Mouse (Mus musculus): ENCODE data around the gene Txnrd2.

Gene Txnrd2

DNA sequence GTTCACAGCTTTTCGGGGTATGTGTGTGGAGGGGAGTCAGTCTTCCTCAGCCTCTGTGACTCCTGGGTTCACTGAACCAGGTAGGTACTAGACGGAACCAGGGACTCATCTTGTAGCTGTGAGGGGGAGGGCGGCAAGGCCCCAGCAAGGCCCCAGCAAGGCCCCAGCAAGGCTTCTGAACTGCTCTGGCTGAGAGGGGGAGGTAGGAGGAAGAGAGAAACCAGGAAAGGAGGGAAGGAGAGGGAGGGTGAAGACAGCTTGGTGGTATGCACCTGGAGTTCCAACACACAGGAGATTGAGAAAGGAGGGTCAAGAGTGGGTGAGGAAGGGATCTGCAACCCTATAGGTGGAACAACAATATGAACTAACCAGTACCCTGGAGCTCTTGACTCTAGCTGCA lies 9.3 kb upstream of the Txnrd2 start:
- no peak for DNase-seq (ENCODE audit: low spot score in 2 of 2)

GRCm38 (mm10) chr16:18417491-18417890 lies 8.7 kb upstream of the Txnrd2 start:
- no peak for DNase-seq (ENCODE audit: low spot score in 2 of 2)

DNA sequence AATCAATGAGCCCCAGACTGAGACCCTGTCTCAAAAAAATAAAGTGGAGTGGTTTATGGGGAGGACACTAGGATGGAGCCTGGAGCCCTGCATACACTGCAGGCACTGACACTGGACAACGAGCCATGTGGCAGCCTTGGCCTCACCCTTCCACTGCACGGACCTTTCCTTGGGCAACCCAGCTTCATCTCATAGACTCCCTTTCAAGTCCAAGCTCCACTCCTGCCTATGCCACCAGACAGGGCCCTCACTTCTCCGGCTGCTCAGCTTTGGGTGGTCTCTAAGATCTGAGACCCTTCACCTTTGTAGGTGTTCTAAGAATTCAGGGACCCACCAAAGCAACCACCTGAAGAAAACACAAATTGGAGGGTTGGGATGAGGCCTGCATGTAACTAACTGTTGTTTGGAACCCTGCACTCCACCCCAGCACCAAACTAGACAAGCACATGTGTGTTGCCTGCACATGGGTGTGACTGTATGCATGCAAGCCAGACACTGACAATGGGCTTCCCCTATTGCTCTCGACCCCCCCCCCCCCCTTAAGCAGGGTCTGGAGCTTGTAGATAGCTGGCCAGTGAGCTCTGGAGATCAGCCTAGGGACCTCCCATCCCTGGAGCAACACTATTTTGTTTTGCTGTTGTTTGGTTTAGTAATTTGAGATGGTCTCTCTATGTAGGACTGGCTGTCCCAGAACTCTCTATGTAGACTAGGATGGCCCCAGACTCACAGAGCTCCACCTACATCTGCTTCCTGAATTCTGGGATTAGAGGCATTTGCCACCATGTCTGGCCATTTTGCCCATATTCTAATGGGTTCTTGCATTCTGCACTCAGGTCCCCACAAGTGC lies 7.2 kb upstream of the Txnrd2 start:
- DNase-seq (ENCODE audit: low spot score in 2 of 2): peak in 1 of 2 experiments; percentile 61

- DNase-seq (ENCODE audit: low spot score in 2 of 2): no peak
These were observed 6.6 kb upstream of the Txnrd2 start for GRCm38 (mm10) chr16:18419603-18420026.

- no peak for DNase-seq (ENCODE audit: low spot score in 2 of 2)
These were observed 5.6 kb upstream of the Txnrd2 start for GRCm38 (mm10) chr16:18420571-18420970.

DNA sequence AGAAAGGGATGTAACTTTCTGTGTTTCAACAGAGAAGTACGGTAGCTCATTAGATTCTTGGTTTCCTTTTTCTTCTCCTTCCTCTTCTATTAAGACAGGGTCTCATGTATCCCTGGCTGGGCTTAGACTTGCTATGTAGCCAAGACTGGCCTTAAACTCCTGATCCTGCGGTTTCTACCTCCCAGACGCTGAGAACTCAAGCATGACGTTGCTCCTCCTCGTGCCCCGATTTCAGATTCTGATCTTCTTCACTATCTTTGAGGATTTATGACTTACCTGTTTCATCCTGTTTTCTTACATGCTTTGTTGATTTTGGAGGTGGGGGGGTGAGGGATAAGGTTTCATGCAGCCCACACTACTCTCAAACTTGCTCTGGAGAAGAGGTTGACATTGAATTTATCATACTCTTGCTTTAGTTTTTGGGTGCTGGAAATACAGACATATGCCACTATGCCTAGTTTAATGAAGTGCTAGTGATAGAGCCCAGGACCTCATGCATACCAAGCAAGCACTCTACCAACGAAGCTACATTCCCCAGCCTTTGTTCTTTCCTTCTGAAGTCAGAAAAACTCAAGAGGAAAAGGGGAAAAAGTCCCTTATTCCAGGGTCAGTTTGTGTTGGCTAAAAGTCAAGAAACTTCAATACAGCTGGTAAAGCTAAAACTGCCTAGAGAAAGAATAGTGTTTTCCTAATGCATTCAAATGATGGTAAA lies 2.8 kb upstream of the Txnrd2 start:
- no peak for DNase-seq (ENCODE audit: low spot score in 2 of 2)

DNA sequence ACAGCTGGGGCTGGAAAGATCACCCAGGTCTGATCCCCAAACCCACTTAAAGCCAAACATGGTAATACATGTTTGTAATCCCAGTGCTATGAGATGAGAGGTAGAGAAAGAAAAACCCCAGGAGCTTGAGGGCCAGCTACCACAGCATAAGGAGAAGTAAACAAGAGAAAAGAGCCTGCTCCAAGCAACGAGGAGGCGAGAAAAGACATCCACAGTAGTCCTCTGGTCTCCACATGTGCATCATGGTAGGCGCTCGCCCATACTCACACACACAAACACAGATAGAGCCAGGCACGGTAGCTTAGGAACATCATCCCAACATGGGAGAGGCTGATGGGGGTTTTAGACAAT lies 2.3 kb upstream of the Txnrd2 start:
- no peak for DNase-seq (ENCODE audit: low spot score in 2 of 2)

DNA sequence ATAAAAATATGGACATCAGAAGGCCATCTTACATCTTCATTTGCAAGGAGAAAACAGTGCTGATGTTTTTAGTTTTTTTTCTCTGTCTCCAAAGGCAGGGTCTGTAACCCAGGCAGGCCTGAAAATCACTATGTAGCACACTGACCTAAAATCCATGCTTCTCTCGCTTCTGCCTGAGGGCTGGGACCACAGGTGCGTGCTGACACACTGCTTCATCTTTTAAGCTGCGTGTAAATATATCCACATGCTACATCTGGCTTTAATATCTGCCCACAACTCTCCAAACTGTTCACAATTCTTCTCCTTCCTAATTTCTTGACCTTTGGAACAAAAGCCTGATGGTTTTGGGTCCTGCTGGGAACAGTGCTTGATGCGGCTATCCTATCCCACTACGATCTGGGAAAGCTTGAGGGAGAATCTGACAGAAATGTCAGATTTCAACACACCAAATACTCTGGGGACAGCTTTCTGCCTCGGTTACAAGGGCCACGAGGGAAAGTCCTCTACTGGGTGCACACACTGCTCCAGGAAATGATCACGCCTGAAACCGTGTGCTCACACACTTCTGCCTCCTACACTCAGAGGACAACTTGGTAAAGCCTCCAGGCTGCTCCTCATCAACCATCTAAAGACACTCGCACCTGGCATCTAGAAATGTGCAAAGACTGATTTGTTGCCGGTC lies 1.7 kb upstream of the Txnrd2 start:
- DNase-seq (ENCODE audit: low spot score in 2 of 2): peak in 1 of 2 experiments; percentile 60

DNA sequence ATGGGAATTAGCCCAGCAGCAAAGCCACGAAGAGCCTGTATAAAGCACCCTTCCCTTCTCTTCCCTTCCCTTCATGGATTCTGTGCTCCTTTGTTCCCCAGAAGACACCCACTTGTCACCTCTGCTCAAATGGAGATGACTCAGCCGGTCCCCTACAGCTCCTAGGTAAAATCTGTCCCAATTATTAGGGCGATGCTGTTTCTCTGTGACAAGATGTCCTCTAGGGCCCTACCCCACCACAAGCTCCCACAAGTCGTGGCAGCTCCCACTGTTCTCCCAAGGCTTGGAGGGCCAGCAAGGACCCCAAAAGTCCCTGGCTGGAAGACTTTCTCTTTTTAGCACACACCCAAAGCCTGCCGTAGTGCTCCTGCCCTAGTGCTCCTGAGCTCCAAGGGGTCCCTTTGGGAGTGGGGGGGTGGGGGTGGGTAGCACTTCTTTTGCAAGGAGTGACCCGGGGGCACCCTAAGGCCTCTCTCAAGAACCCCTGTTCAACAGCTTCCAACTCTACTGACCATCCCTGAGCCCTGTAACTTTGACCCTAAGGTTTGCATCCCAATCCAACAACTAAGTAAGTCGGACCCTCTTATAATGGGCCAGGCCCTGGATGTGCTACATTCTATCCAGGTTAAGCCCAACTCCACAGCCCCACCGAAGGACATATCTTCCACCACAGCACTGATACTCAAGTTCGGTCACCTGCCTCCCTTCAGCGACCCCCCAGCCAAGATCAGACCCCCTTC lies 539 bp upstream of the Txnrd2 start:
- DNase-seq (ENCODE audit: low spot score in 2 of 2): peak in 1 of 2 experiments; percentile 65

DNA sequence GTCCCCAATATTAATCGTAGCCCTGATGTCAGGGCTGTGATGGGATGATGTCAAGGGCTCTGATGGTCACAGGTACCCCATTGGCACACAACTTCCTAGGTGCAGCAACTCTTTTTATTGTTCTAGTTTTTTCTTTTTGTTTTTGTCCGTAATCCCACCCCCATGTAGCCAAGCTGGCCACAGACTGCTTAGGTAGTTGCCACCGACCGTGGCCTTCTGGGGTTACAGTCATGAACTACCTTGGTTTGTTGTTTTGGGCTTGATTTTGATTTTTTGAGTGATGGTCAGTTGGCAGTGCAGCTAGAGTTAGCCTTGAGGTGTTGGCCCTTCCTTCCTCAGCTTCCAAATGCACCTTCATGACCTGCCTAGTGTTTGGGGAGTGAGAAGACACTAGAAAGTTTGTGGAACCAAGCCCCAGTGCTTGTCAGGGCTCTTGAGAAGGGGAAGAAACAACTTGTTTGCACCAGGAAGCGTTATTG lies 657 bp downstream of the Txnrd2 start, which contains the start of gene Comt:
Gene Comt (minus strand): TSS at position 51 of the 479 bp plus-strand sequence.
- DNase-seq (ENCODE audit: low spot score in 2 of 2): peak in 1 of 2 experiments; percentile 61

GRCm38 (mm10) chr16:18428011-18428515 lies 1.9 kb downstream of the Txnrd2 start:
- DNase-seq (ENCODE audit: low spot score in 2 of 2): peak in 1 of 2 experiments; percentile 69

DNA sequence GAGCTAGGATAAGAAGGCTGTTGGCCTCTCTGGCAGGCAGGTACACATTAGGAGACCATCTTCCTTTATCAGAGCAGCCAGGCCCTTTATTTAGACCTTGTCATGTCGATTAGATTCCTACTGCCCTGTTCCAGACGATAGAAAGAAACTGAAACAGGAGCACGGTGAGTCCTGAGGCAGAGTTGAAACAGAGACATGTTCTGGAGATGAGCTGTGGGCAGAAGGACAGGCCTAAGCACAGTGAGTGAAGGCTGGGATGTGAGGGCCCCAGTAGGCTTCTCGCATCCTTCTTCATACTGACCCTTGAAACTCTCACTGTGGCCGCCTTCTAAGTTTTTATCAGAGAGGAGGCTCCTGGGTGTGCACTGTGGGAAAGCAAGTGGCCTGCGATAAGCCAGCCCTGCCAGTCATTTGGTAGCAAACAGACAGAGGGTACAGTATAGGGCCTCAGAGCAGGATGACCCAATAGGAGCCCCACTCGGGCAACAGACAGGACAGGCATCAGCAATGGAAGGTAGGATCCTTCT lies 2.4 kb downstream of the Txnrd2 start:
- peak; percentile 79 to 85 for DNase-seq (ENCODE audit: low spot score in 2 of 2)

DNA sequence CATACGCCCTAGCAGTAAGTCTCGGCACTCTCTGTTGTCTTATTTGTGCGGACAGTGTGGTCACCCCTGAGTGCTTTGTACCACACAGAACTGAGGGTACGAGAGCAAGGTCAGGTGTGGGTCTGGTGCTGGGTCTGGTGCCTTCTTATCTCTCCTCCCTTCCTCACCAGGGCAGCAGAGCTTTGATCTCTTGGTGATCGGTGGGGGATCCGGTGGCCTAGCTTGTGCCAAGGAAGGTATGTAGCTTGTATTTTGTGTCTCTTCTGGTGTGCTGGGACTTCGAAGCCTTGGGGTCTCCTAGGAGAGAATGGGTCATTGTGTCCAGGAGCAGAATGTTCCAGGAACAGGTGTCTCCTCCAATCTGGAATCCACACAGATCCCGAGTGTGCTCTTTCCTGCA lies 3.5 kb downstream of the Txnrd2 start:
- peak in 1 of 2 experiments; percentile 71 for DNase-seq (ENCODE audit: low spot score in 2 of 2)

GRCm38 (mm10) chr16:18430641-18431212 lies 4.5 kb downstream of the Txnrd2 start:
- no peak for DNase-seq (ENCODE audit: low spot score in 2 of 2)

- DNase-seq (ENCODE audit: low spot score in 2 of 2): no peak
These were observed 7.2 kb downstream of the Txnrd2 start for GRCm38 (mm10) chr16:18433341-18433920.

GRCm38 (mm10) chr16:18436128-18436527 lies 9.9 kb downstream of the Txnrd2 start:
- no peak for DNase-seq (ENCODE audit: low spot score in 2 of 2)

- peak; percentile 90 to 98 for DNase-seq (ENCODE audit: low spot score in 2 of 2)
These were observed 17.2 kb downstream of the Txnrd2 start for GRCm38 (mm10) chr16:18443385-18443841.

GRCm38 (mm10) chr16:18447243-18447642 lies 21.1 kb downstream of the Txnrd2 start:
- no peak for DNase-seq (ENCODE audit: low spot score in 2 of 2)

DNA sequence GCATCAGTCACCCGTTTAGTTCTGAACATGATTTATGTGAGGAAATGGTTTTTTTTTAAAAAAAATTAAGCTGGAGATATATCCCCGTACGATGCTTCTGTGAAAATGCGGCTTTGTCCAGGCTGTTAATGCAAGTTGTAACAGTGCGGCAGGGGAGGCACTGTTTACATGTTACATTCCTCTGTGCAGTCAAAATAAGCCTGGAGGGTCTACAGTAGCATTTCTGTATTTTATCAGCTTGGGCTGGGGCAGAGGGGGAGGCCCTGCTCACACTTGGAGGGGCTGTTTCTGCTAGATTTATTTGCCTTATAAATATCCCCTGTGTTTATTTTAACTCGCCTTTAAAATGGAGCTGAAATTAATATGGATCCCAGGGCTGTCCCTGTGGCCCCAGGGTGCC lies 21.9 kb downstream of the Txnrd2 start:
- no peak for DNase-seq (ENCODE audit: low spot score in 2 of 2)

DNA sequence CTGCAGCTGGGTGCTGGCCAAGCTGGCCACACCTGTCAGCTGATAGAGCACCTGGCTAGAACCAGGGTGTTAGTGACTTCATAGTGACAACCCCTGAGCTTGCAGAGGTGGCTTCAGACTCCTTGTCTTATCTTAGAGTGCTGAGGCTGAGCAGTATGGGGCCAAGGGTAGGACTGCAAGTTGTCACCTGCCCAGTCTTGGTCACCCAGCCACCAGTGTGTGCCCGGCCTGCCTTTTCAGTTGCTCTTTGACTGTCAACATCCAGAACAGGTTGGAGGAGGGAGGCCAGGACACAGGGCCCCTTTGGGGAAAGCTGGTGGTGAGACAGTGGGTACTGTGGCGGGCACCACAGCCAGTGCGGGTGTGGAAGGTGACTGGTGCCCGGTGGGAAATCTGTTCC lies 22.8 kb downstream of the Txnrd2 start:
- DNase-seq (ENCODE audit: low spot score in 2 of 2): no peak
